Comparison of ENCODE assay signal across 8 mouse cellular contexts in the genomic region with DNA sequence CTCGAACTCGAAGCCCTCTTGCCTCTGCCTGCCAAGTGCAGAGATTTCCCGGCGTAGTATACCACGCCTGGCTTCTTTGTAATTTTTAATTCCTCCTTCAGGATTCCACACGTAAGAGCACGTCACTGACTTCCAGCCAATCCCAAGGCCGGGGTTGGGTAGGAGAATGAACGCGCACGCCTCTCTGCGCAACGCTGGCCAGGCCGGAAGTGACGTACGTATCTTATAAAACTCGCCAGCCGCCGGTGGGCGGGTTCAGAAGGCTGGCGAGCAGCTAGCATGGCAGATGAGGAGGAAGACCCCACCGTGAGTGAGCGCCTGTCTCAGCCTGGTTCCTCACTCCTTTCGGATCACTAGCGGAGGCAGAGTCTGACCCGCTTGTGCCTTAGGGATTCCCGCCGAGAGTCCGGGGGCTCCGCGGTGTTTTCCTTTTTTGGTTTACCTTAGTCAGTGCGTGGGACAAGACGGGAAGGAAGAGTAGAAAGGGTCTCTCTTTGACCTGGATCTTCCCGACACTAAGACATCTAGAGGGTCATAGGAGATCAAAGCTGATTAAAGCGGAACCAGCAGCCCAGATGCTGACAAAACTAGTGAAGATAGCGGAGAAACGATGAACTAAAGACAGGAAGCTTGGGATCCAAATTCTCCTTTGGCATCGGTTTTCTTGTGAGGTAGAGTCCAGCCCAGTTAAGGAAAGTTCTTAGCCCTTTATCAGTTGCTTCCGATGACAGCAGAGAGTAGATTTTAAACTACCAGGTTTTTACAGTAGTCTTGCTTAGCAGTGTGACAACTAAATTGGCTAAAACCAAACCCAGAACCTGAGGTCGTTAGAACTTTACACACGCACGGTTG. TPM values are rescaled to one million over a fixed set of nuclear protein-coding genes. Genes with fewer than 3 reads are reported as not detected.
DNase-seq lines count a peak whose midpoint lies in the region; ATAC-seq lines count a peak whose summit lies in the region.

A gene (plus strand): TSS at position 256 of the 852 bp plus-strand sequence.

- H3K27ac ChIP-seq in hindbrain, embryonic 15.5 days (replicated peaks): peak within 1 kb of the TSS; percentile 84

- no peaks in the 10 kb centered on the region for H3K9me3 ChIP-seq in hindbrain, embryonic 15.5 days

- H3K4me2 ChIP-seq in hindbrain, embryonic 15.5 days: peak within 1 kb of the TSS; percentile 62

- peak; percentile 98 for ATAC-seq in hindbrain, embryonic 15.5 days (ENCODE audit: low FRiP score, low read depth)

- WGBS in hindbrain, embryonic 15.5 days: 2% methylated on average over 42 of the region's 42 CpGs

- H3K27me3 ChIP-seq in hindbrain, embryonic 15.5 days: no peaks in the 10 kb centered on the region

- H3K4me1 ChIP-seq in hindbrain, embryonic 15.5 days (replicated peaks): peaks cover 19% of the 10 kb centered on the region

- H3K9ac ChIP-seq in hindbrain, embryonic 15.5 days: peak within 1 kb of the TSS; percentile 67

- peak; percentile 97 for DNase-seq in R1 (ENCODE audit: low read depth, low spot score)
- DNase-seq in cerebellum, postnatal 25 days: peak; percentile 97
- DNase-seq in frontal cortex, postnatal 25 days (ENCODE audit: low spot score in 2 of 2): peak; percentile 96 to 97
- DNase-seq in left cerebral cortex, adult 11 months (ENCODE audit: low spot score): peak; percentile 94
- peak; percentile 97 to 98 for DNase-seq in lung, postnatal 4 days
- peak; percentile 95 for DNase-seq in retina, postnatal 7 days (ENCODE audit: low read depth, low spot score)
- DNase-seq in urinary bladder, adult 2 months (ENCODE audit: low spot score): peak; percentile 96

- no peaks in the 10 kb centered on the region for H3K36me3 ChIP-seq in hindbrain, embryonic 15.5 days

- H3K4me3 ChIP-seq in hindbrain, embryonic 15.5 days: peak within 1 kb of the TSS; percentile 63

RNA-seq across cellular contexts. Expression of the gene that starts here (rescaled TPM):
- 46.2 and 52.8 TPM in 2 replicates for polyA plus RNA-seq in hindbrain, embryonic 15.5 days (2015; fragmentation: Nextera tagmentation; extraction: Ambion mirVana)
- polyA plus RNA-seq in urinary bladder, adult 2 months (2012; rRNA removed): 30.7 and 31.1 TPM in 2 replicates

Comparison
In these comparisons a context has a peak if more than half of its experiments do, and no peak if none do; other contexts are left out.
1. Peak in every context shown above with its lines: DNase-seq, ATAC-seq, H3K4me3 ChIP-seq and H3K27ac ChIP-seq.